Mouse (Mus musculus) left cerebral cortex, postnatal 14 days (tissue): ENCODE results near the gene Tcl1b1. TPM values are rescaled to one million over a fixed set of nuclear protein-coding genes. Genes with fewer than 3 reads are reported as not detected.
"Not testable (repeated sequence)": the region's sequence is repeated elsewhere in the genome, so short reads cannot be mapped to it uniquely, and the experiment has no call there.

Source experiments
- DNase-seq, 2 experiments: peaks; one replicate each; pipeline ENCODE4 v3.0.0; 2021 to 2022; ENCODE audit warnings: low spot score in 2 of 2, mixed read lengths in 1 of 2
- intact Hi-C: fragments of 180-260 bp; cut with DNase I; formaldehyde crosslinking; loops from one replicate; pipeline ENCODE4 v1.15.1; 2025
- total RNA-seq, 2 experiments: library from RNA; stranded (reverse); gene quantifications; 2 replicates each; pipeline ENCODE4 v1.2.3; 2021

The Tcl1b1 gene
- total RNA-seq, 2 experiments from 2014 or later = not detected

GRCm38 (mm10) chr12:105181040-105181644 is 21.7 kb downstream of the Tcl1b1 start:
- intact Hi-C loops, DNase-seq: not testable (repeated sequence)

- peak in 1 of 2 experiments; percentile 7 for DNase-seq
- intact Hi-C loops = not testable (repeated sequence)
These were observed 29.5 kb downstream of the Tcl1b1 start for GRCm38 (mm10) chr12:105188980-105189379.

- DNase-seq, intact Hi-C loops: not testable (repeated sequence)
These were observed 31.3 kb downstream of the Tcl1b1 start, which contains the start of gene Tcl1b3 for GRCm38 (mm10) chr12:105190743-105191142. Gene Tcl1b3, plus strand, starts transcription at chr12:105191043.

- intact Hi-C loops, DNase-seq: not testable (repeated sequence)
These were observed 40.4 kb downstream of the Tcl1b1 start for GRCm38 (mm10) chr12:105199684-105200497.

GRCm38 (mm10) chr12:105201657-105202056 is 42.2 kb downstream of the Tcl1b1 start, which contains the start of gene Tcl1b4:
Gene Tcl1b4, plus strand, starts transcription at chr12:105201957.
- DNase-seq, intact Hi-C loops: not testable (repeated sequence)

- DNase-seq = no peak
- intact Hi-C loops = no loop called here
These were observed 47.6 kb downstream of the Tcl1b1 start for GRCm38 (mm10) chr12:105207071-105207470.

GRCm38 (mm10) chr12:105208441-105208840 is 49.0 kb downstream of the Tcl1b1 start:
- DNase-seq = no peak

GRCm38 (mm10) chr12:105209231-105209630 is 49.7 kb downstream of the Tcl1b1 start:
- DNase-seq = no peak
- intact Hi-C loops = no loop called here

More at GRCm38 (mm10) chr12:105208441-105208840, 49.0 kb downstream of the Tcl1b1 start:
- intact Hi-C loops = no loop called here

Other genes with a start within 250 kb of the Tcl1b1 start
- gene Syne3, start 149.9 kb upstream of the Tcl1b1 start, total RNA-seq = 1 to 10 TPM; 1.1 to 1.4 TPM
- gene Glrx5, start 127.0 kb upstream of the Tcl1b1 start, total RNA-seq = 10 to 100 TPM; 62.5 to 64.1 TPM
- not detected for gene Tcl1b2, start 13.7 kb upstream of the Tcl1b1 start, total RNA-seq
- not detected for gene Tcl1b5, start 16.7 kb downstream of the Tcl1b1 start, total RNA-seq
- not detected for gene Tcl1b3, start 31.4 kb downstream of the Tcl1b1 start, total RNA-seq
- gene Tcl1b4, start 42.3 kb downstream of the Tcl1b1 start, total RNA-seq = not detected
- gene Tcl1, start 63.1 kb downstream of the Tcl1b1 start, total RNA-seq = not detected
- gene Tunar, start 174.2 kb downstream of the Tcl1b1 start, total RNA-seq = 10 to 100 TPM; 11.8 to 15.6 TPM